10 mouse cellular contexts compared by ENCODE assay signal in genomic region chr9:79951984-79952383, GRCm38 (mm10).
A peak's percentile ranks its signal among the peaks of the same experiment; 100 is the strongest.
DNase-seq lines count a peak whose midpoint lies in the region; ATAC-seq and TF ChIP-seq lines count a peak whose summit lies in the region.
"Had no signal": no experiment of that assay in that cellular context is flagged by ENCODE, and none has a peak within 500 bp of the region (broad histone marks: within the 10 kb centered on the region; RNA-seq: fewer than 3 reads in every experiment).

No protein-coding gene starts in this region.

- no peak overlapping the region for H3K9ac ChIP-seq in intestine, embryonic 15.5 days
- no peak overlapping the region for H3K9ac ChIP-seq in intestine, postnatal 0 days (ENCODE audit: low read depth, low read length)
- H3K9ac ChIP-seq in heart, embryonic 12.5 days = no peak overlapping the region
- no peak overlapping the region for H3K9ac ChIP-seq in limb, embryonic 14.5 days (ENCODE audit: low read depth, low read length, severe bottlenecking)

- H3K9me3 ChIP-seq in intestine, embryonic 15.5 days = no peaks in the 10 kb centered on the region
- H3K9me3 ChIP-seq in intestine, postnatal 0 days (ENCODE audit: control insufficient read depth) = no peaks in the 10 kb centered on the region
- no peaks in the 10 kb centered on the region for H3K9me3 ChIP-seq in heart, embryonic 12.5 days (replicated peaks)
- no peaks in the 10 kb centered on the region for H3K9me3 ChIP-seq in limb, embryonic 14.5 days (ENCODE audit: control insufficient read depth, low read length)

- 0 out of 2 replicates have a peak, but pooled peaks cover 3% of the 10 kb centered on the region for H3K4me1 ChIP-seq in intestine, embryonic 15.5 days (replicated peaks)
- no peaks in the 10 kb centered on the region for H3K4me1 ChIP-seq in intestine, postnatal 0 days (replicated peaks; ENCODE audit: control insufficient read depth, insufficient read depth, low read length)
- H3K4me1 ChIP-seq in heart, embryonic 12.5 days (replicated peaks) = peaks cover 48% of the 10 kb centered on the region
- H3K4me1 ChIP-seq in limb, embryonic 14.5 days (ENCODE audit: control insufficient read depth, insufficient read depth, low read length) = peaks cover 15% of the 10 kb centered on the region

- H3K4me3 ChIP-seq in intestine, embryonic 15.5 days (replicated peaks) = no peak overlapping the region
- no peak overlapping the region for H3K4me3 ChIP-seq in intestine, postnatal 0 days (ENCODE audit: low read depth, low read length)
- H3K4me3 ChIP-seq in heart, embryonic 12.5 days = no peak overlapping the region
- H3K4me3 ChIP-seq in limb, embryonic 14.5 days (replicated peaks; ENCODE audit: low read length) = no peak overlapping the region

- no peak for TF ChIP-seq CTCF in intestine, postnatal 0 days (IDR thresholded peaks at IDR 0.05; ENCODE audit: low read depth)

- H3K27me3 ChIP-seq in intestine, embryonic 15.5 days (replicated peaks) = no peaks in the 10 kb centered on the region
- H3K27me3 ChIP-seq in intestine, postnatal 0 days (replicated peaks; ENCODE audit: control insufficient read depth, insufficient read depth, low read length) = no peaks in the 10 kb centered on the region
- no peaks in the 10 kb centered on the region for H3K27me3 ChIP-seq in heart, embryonic 12.5 days (replicated peaks)
- H3K27me3 ChIP-seq in limb, embryonic 14.5 days (ENCODE audit: control insufficient read depth, insufficient read depth, low read length) = no peaks in the 10 kb centered on the region

- no peak for TF ChIP-seq POLR2A in limb, embryonic 14.5 days (IDR thresholded peaks at IDR 0.05; ENCODE audit: borderline replicate concordance, extremely low read depth, insufficient read depth, insufficient read length)

- 0 out of 2 replicates have a peak, but pooled peaks have one; percentile 10 for ATAC-seq in intestine, embryonic 15.5 days
- ATAC-seq in intestine, postnatal 0 days = no peak
- ATAC-seq in common myeloid progenitor, adult 5-6 weeks (replicated peaks; ENCODE audit: low read depth, poor library complexity, severe bottlenecking) = peak; percentile 67
- ATAC-seq in heart, embryonic 12.5 days (ENCODE audit: insufficient number of reproducible peaks, low FRiP score) = peak; percentile 52
- ATAC-seq in limb, embryonic 14.5 days (ENCODE audit: low FRiP score, low read depth) = 0 out of 2 replicates have a peak, but pooled peaks have one; percentile 41
- ATAC-seq in inflammation-experienced regulatory T-cells, adult 6 months = no peak
- ATAC-seq: hindbrain, postnatal 0 days had no signal

- H3K27ac ChIP-seq in intestine, embryonic 15.5 days = no peak overlapping the region
- H3K27ac ChIP-seq in intestine, postnatal 0 days (ENCODE audit: low read depth, low read length) = no peak overlapping the region
- H3K27ac ChIP-seq in heart, embryonic 12.5 days (ENCODE audit: poor library complexity, severe bottlenecking) = peak overlapping the region; percentile 80
- H3K27ac ChIP-seq in limb, embryonic 14.5 days (replicated peaks; ENCODE audit: low read depth, low read length) = no peak overlapping the region
- H3K27ac ChIP-seq: hindbrain, postnatal 0 days had no signal

- peak; percentile 30 for DNase-seq in limb, embryonic 14.5 days (ENCODE audit: low spot score)
- no peak for DNase-seq in spleen, postnatal 14 days (ENCODE audit: low spot score in 2 of 2)
- DNase-seq in right cerebral cortex, postnatal 4 days = no peak
- DNase-seq: thymus, adult 18-20 months had no signal

- WGBS in intestine, embryonic 15.5 days = 63% methylated on average over 8 of the region's 8 CpGs
- 71% methylated on average over 8 of the region's 8 CpGs for WGBS in intestine, postnatal 0 days
- WGBS in heart, embryonic 12.5 days = 45% methylated on average over 8 of the region's 8 CpGs
- WGBS in limb, embryonic 14.5 days = 33% methylated on average over 8 of the region's 8 CpGs

- H3K36me3 ChIP-seq in intestine, embryonic 15.5 days = no peaks in the 10 kb centered on the region
- H3K36me3 ChIP-seq in intestine, postnatal 0 days (ENCODE audit: control insufficient read depth, insufficient read depth) = no peaks in the 10 kb centered on the region
- 0 out of 2 replicates have a peak, but pooled peaks cover 5% of the 10 kb centered on the region for H3K36me3 ChIP-seq in heart, embryonic 12.5 days
- H3K36me3 ChIP-seq in limb, embryonic 14.5 days (ENCODE audit: control insufficient read depth, insufficient read depth, low read length) = no peaks in the 10 kb centered on the region

- H3K4me2 ChIP-seq in intestine, embryonic 15.5 days (replicated peaks) = no peak overlapping the region
- H3K4me2 ChIP-seq in intestine, postnatal 0 days (replicated peaks; ENCODE audit: low read depth) = no peak overlapping the region
- H3K4me2 ChIP-seq in heart, embryonic 12.5 days = peak overlapping the region; percentile 45
- no peak overlapping the region for H3K4me2 ChIP-seq in limb, embryonic 14.5 days (replicated peaks; ENCODE audit: low read depth, low read length, severe bottlenecking)

Comparison
In these comparisons a context has a peak if more than half of its experiments do, and no peak if none do; other contexts are left out.
1. ATAC-seq: peak in intestine, embryonic 15.5 days (single experiment), common myeloid progenitor, adult 5-6 weeks (single experiment), heart, embryonic 12.5 days (single experiment) and limb, embryonic 14.5 days (single experiment); none in intestine, postnatal 0 days (single experiment) and inflammation-experienced regulatory T-cells, adult 6 months (single experiment).